ENCODE assay signal across 9 mouse cellular contexts in the genomic region with DNA sequence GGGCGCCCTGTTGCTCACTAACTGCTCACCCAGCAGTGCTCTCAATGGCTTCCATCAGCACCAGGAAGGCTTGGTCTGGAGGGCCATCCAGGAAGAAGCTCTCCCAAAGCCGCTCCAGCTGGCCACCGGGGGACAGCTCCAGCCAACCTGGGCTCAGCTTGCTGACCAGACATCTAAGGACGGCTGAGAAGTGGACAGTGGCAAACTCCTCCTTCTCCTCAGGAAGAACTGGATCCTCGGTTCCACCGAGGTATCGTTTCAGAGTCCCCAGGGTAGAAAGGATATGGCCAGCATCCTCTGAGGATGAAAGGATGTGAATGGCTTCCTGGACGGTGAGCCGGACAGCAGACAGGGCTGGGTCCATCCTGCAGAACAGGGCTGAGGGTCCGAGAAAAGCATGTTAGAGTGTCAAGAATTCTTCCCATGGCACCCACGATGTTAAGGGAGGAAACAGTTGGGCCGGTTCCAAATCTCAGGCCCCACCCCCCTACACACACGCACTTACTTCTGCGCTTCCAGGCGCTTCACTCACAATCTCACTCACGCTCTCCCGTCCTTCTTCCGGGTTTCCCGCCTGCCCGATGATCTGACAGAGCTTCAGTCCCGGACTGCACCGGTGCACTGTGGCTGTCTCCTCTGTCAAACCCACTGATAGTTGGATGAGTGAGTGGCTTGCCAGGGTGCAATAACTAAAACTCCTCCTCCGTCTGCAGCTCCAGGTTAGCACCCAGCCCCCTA. TPM values are rescaled to one million over a fixed set of nuclear protein-coding genes. Genes with fewer than 3 reads are reported as not detected.
A peak's percentile ranks its signal among the peaks of the same experiment; 100 is the strongest.
DNase-seq lines count a peak whose midpoint lies in the region; ATAC-seq and TF ChIP-seq lines count a peak whose summit lies in the region.
"Had no signal": no experiment of that assay in that cellular context is flagged by ENCODE, and none has a peak within 500 bp of the region (broad histone marks: within the 10 kb centered on the region; RNA-seq: fewer than 3 reads in every experiment).

No protein-coding gene starts in this region.

- peak; percentile 92 for DNase-seq in heart, adult 11 months
- DNase-seq in heart, postnatal 36 days, result no peak
- DNase-seq in embryonic facial prominence, embryonic 14.5 days (ENCODE audit: low spot score), result peak; percentile 56
- peak; percentile 59 for DNase-seq in hindbrain, postnatal 0 days (ENCODE audit: low spot score)
- no peak for DNase-seq in frontal cortex, postnatal 10 days (ENCODE audit: low spot score in 2 of 2)
- no peak for DNase-seq in cerebellum, adult 9-10 months

- peak; percentile 40 for ATAC-seq in CD4-positive, CD25-positive, alpha-beta regulatory T cell, adult 4 months
- ATAC-seq in embryonic facial prominence, embryonic 14.5 days (ENCODE audit: low read depth), result peak; percentile 49
- ATAC-seq in hindbrain, postnatal 0 days, result peak; percentile 43
- ATAC-seq in megakaryocyte-erythroid progenitor cell, adult 5-6 weeks (replicated peaks; ENCODE audit: low FRiP score, low TSS enrichment, poor library complexity, severe bottlenecking), result peak; percentile 56

- no peak for TF ChIP-seq CTCF in hindbrain, postnatal 0 days (IDR thresholded peaks at IDR 0.05; ENCODE audit: low read depth)

- WGBS in embryonic facial prominence, embryonic 14.5 days, result 5% methylated on average over 23 of the region's 23 CpGs
- 12% methylated on average over 23 of the region's 23 CpGs for WGBS in hindbrain, postnatal 0 days

- peaks cover 23% of the 10 kb centered on the region; the same call in 1 of the 2 replicates for H3K36me3 ChIP-seq in embryonic facial prominence, embryonic 14.5 days (ENCODE audit: control insufficient read depth, insufficient read depth, low read length)
- peaks cover 6% of the 10 kb centered on the region; the same call in 1 of the 2 replicates for H3K36me3 ChIP-seq in hindbrain, postnatal 0 days (ENCODE audit: insufficient read depth, low read length)

- H3K4me1 ChIP-seq in embryonic facial prominence, embryonic 14.5 days (ENCODE audit: control insufficient read depth, insufficient read depth, low read length), result peaks cover 5% of the 10 kb centered on the region
- H3K4me1 ChIP-seq in hindbrain, postnatal 0 days (ENCODE audit: insufficient read depth, low read length), result peaks cover 6% of the 10 kb centered on the region; the same call in 1 of the 2 replicates

- intact Hi-C loops in heart, postnatal 36 days (cut with DNase I), result loop anchor here (2.0 to 5.0 kb wide), 5 partner anchors 18 to 157 kb away; a partner anchor contains a TSS

- no peaks in the 10 kb centered on the region for H3K9me3 ChIP-seq in embryonic facial prominence, embryonic 14.5 days (ENCODE audit: control insufficient read depth, low read length)
- no peaks in the 10 kb centered on the region for H3K9me3 ChIP-seq in hindbrain, postnatal 0 days (ENCODE audit: low read length)

- peak overlapping the region; percentile 94 for H3K27ac ChIP-seq in embryonic facial prominence, embryonic 14.5 days (replicated peaks; ENCODE audit: low read depth, low read length)
- peak overlapping the region; percentile 93 for H3K27ac ChIP-seq in hindbrain, postnatal 0 days

- H3K27me3 ChIP-seq in embryonic facial prominence, embryonic 14.5 days (replicated peaks; ENCODE audit: control insufficient read depth, insufficient read depth, low read length), result no peaks in the 10 kb centered on the region
- H3K27me3 ChIP-seq in hindbrain, postnatal 0 days (ENCODE audit: insufficient read depth, low read length), result no peaks in the 10 kb centered on the region

- peak overlapping the region; percentile 80 for H3K9ac ChIP-seq in embryonic facial prominence, embryonic 14.5 days (ENCODE audit: low read depth, low read length)
- peak overlapping the region; percentile 72 for H3K9ac ChIP-seq in hindbrain, postnatal 0 days (replicated peaks; ENCODE audit: low read length)

- peak overlapping the region; percentile 95 for H3K4me2 ChIP-seq in embryonic facial prominence, embryonic 14.5 days (ENCODE audit: low read depth, low read length)
- H3K4me2 ChIP-seq in hindbrain, postnatal 0 days (ENCODE audit: low read depth, low read length), result peak overlapping the region; percentile 99

- peak overlapping the region; percentile 70 for H3K4me3 ChIP-seq in embryonic facial prominence, embryonic 14.5 days (ENCODE audit: low read depth, low read length)
- H3K4me3 ChIP-seq in hindbrain, postnatal 0 days (ENCODE audit: low read length), result peak overlapping the region; percentile 54

RNA-seq across cellular contexts. Expression of a gene that starts 0.7 kb away (rescaled TPM):
- total RNA-seq in heart, postnatal 36 days (2021), result 10 to 100 TPM; 12.4 to 12.7 TPM
- 10 to 100 TPM; 24.4 to 36.8 TPM for polyA plus RNA-seq in CD4-positive, CD25-positive, alpha-beta regulatory T cell, adult 4 months (2017; shearing (Covaris generic))
- 24.8 and 37.2 TPM in 2 replicates for polyA plus RNA-seq in embryonic facial prominence, embryonic 14.5 days (2014; fragmentation: Nextera tagmentation; extraction: Ambion mirVana)
- total RNA-seq in hindbrain, postnatal 0 days (2014; rRNA removed), result 46.9 and 59.3 TPM in 2 replicates
- polyA plus RNA-seq in hindbrain, postnatal 0 days (2015; fragmentation: Nextera tagmentation; extraction: Ambion mirVana), result 32.5 and 33.1 TPM in 2 replicates
- total RNA-seq in megakaryocyte-erythroid progenitor cell, adult 5-6 weeks (2014; fragmentation: Nextera tagmentation), result 53.3 and 77.5 TPM in 2 replicates
- 38.5 and 38.9 TPM in 2 replicates for total RNA-seq in megakaryocyte-erythroid progenitor cell, adult 5-6 weeks (2017)

RNA-seq across cellular contexts. Expression of a gene that starts 5.5 kb away (rescaled TPM):
- 1 to 10 TPM; 4.2 to 6.7 TPM for total RNA-seq in heart, postnatal 36 days (2021)
- not detected for polyA plus RNA-seq in CD4-positive, CD25-positive, alpha-beta regulatory T cell, adult 4 months (2017; shearing (Covaris generic))
- polyA plus RNA-seq in embryonic facial prominence, embryonic 14.5 days (2014; fragmentation: Nextera tagmentation; extraction: Ambion mirVana), result 1.8 and 2.9 TPM in 2 replicates
- 0.63 TPM in 1 of 2 replicates, not detected in the other for total RNA-seq in hindbrain, postnatal 0 days (2014; rRNA removed)
- polyA plus RNA-seq in hindbrain, postnatal 0 days (2015; fragmentation: Nextera tagmentation; extraction: Ambion mirVana), result 0.21 and 0.26 TPM in 2 replicates
- not detected in 2 replicates for total RNA-seq in megakaryocyte-erythroid progenitor cell, adult 5-6 weeks (2014; fragmentation: Nextera tagmentation)
- total RNA-seq in megakaryocyte-erythroid progenitor cell, adult 5-6 weeks (2017), result 2.4 TPM in 1 of 2 replicates, not detected in the other

RNA-seq across cellular contexts. Expression of a gene that starts 18.1 kb away (rescaled TPM):
- total RNA-seq in heart, postnatal 36 days (2021), result 10 to 100 TPM; 28.7 to 34.3 TPM
- 10 to 100 TPM; 18.2 to 33.2 TPM for polyA plus RNA-seq in CD4-positive, CD25-positive, alpha-beta regulatory T cell, adult 4 months (2017; shearing (Covaris generic))
- 21.4 and 22.6 TPM in 2 replicates for polyA plus RNA-seq in embryonic facial prominence, embryonic 14.5 days (2014; fragmentation: Nextera tagmentation; extraction: Ambion mirVana)
- total RNA-seq in hindbrain, postnatal 0 days (2014; rRNA removed), result 34.9 and 40.6 TPM in 2 replicates
- polyA plus RNA-seq in hindbrain, postnatal 0 days (2015; fragmentation: Nextera tagmentation; extraction: Ambion mirVana), result 22.9 and 23.3 TPM in 2 replicates
- total RNA-seq in megakaryocyte-erythroid progenitor cell, adult 5-6 weeks (2014; fragmentation: Nextera tagmentation), result 17.6 and 18.7 TPM in 2 replicates
- total RNA-seq in megakaryocyte-erythroid progenitor cell, adult 5-6 weeks (2017), result 5.9 and 10.9 TPM in 2 replicates

RNA-seq across cellular contexts. Expression of a gene that starts 31.7 kb away (rescaled TPM):
- 10 to 100 TPM; 34.5 to 36.7 TPM for total RNA-seq in heart, postnatal 36 days (2021)
- under 1 TPM; 0.56 to 0.79 TPM for polyA plus RNA-seq in CD4-positive, CD25-positive, alpha-beta regulatory T cell, adult 4 months (2017; shearing (Covaris generic))
- 22.6 and 23.2 TPM in 2 replicates for polyA plus RNA-seq in embryonic facial prominence, embryonic 14.5 days (2014; fragmentation: Nextera tagmentation; extraction: Ambion mirVana)
- 15.4 and 21.5 TPM in 2 replicates for total RNA-seq in hindbrain, postnatal 0 days (2014; rRNA removed)
- polyA plus RNA-seq in hindbrain, postnatal 0 days (2015; fragmentation: Nextera tagmentation; extraction: Ambion mirVana), result 11.5 and 11.7 TPM in 2 replicates
- total RNA-seq in megakaryocyte-erythroid progenitor cell, adult 5-6 weeks (2014; fragmentation: Nextera tagmentation), result not detected in 2 replicates
- not detected in 2 replicates for total RNA-seq in megakaryocyte-erythroid progenitor cell, adult 5-6 weeks (2017)

RNA-seq across cellular contexts. Expression of a gene that starts 47.2 kb away (rescaled TPM):
- total RNA-seq in heart, postnatal 36 days (2021), result not detected
- polyA plus RNA-seq in CD4-positive, CD25-positive, alpha-beta regulatory T cell, adult 4 months (2017; shearing (Covaris generic)), result not detected
- not detected in 2 replicates for polyA plus RNA-seq in embryonic facial prominence, embryonic 14.5 days (2014; fragmentation: Nextera tagmentation; extraction: Ambion mirVana)
- total RNA-seq in hindbrain, postnatal 0 days (2014; rRNA removed), result not detected in 2 replicates
- polyA plus RNA-seq in hindbrain, postnatal 0 days (2015; fragmentation: Nextera tagmentation; extraction: Ambion mirVana), result not detected in 2 replicates
- 0.33 TPM in 1 of 2 replicates, not detected in the other for total RNA-seq in megakaryocyte-erythroid progenitor cell, adult 5-6 weeks (2014; fragmentation: Nextera tagmentation)
- total RNA-seq in megakaryocyte-erythroid progenitor cell, adult 5-6 weeks (2017), result not detected in 2 replicates
- polyA plus RNA-seq: brain, embryonic 14.5 days had no signal

Comparison
In these comparisons a context has a peak if more than half of its experiments do, and no peak if none do; other contexts are left out.
1. DNase-seq: peak in heart, adult 11 months (single experiment), embryonic facial prominence, embryonic 14.5 days (single experiment) and hindbrain, postnatal 0 days (single experiment); none in heart, postnatal 36 days (0 of 2), frontal cortex, postnatal 10 days (0 of 2) and cerebellum, adult 9-10 months (single experiment).
2. Peak in every context shown above with its lines, with median percentiles within 50 percentile points of each other: ATAC-seq.